Mouse (Mus musculus) midbrain, embryonic 13.5 days (tissue): Measurements from ENCODE around the gene Krt32. TPM values are rescaled to one million over a fixed set of nuclear protein-coding genes. Genes with fewer than 3 reads are reported as not detected.

Experiments used
- ATAC-seq: fragments of 200-750 bp; cut with Nextera tagmentation; 2 replicates; pipeline ENCODE4 v1.8.0; 2017; ENCODE audit warnings: mild to moderate bottlenecking, moderate TSS enrichment, moderate library complexity
- H3K27ac ChIP-seq: fragments of 300-500 bp; sonication (generic); 2 replicates; pipeline ENCODE4 v1.5.1; 2015; ENCODE audit warnings: inconsistent platforms, mild to moderate bottlenecking, moderate library complexity
- H3K27me3 ChIP-seq: fragments of 300-500 bp; sonication (generic); 2 replicates; pipeline ENCODE4 v1.6.1; 2015; ENCODE audit warnings: mild to moderate bottlenecking, inconsistent platforms
- H3K36me3 ChIP-seq: fragments of 300-500 bp; sonication (generic); 2 replicates; pipeline ENCODE4 v1.6.1; 2015; ENCODE audit warnings: mild to moderate bottlenecking, inconsistent platforms
- H3K4me1 ChIP-seq: fragments of 300-500 bp; sonication (generic); replicated peaks from 2 replicates; pipeline ENCODE4 v1.6.1; 2015; ENCODE audit warnings: inconsistent platforms
- H3K4me2 ChIP-seq: fragments of 300-500 bp; sonication (generic); replicated peaks from 2 replicates; pipeline ENCODE4 v1.6.1; 2015; ENCODE audit warnings: moderate library complexity, mild to moderate bottlenecking, inconsistent platforms
- H3K4me3 ChIP-seq: fragments of 300-500 bp; sonication (generic); replicated peaks from 2 replicates; pipeline ENCODE4 v1.5.1; 2015; ENCODE audit warnings: mild to moderate bottlenecking, inconsistent platforms
- H3K9ac ChIP-seq: fragments of 300-500 bp; sonication (generic); replicated peaks from 2 replicates; pipeline ENCODE4 v1.6.1; 2015; ENCODE audit warnings: mild to moderate bottlenecking, inconsistent platforms
- H3K9me3 ChIP-seq: fragments of 300-500 bp; sonication (generic); 2 replicates; pipeline ENCODE4 v1.6.1; 2016; ENCODE audit warnings: mild to moderate bottlenecking, inconsistent platforms
- WGBS: fragments of 180-500 bp; shearing (Covaris S2); methylation state at CpG from one replicate; pipeline ENCODE4 v1.1.7; 2015; 5-methylcytosine and 5-hydroxymethylcytosine counted together
- polyA plus RNA-seq: library from polyadenylated mRNA; unstranded; fragments of >200 nt; fragmentation: Nextera tagmentation; extraction: Ambion mirVana; gene quantifications from 2 replicates; pipeline ENCODE4 v1.2.1, GENCODE M21; 2015

The Krt32 gene
- polyA plus RNA-seq, 1 experiment from 2014 or later: not detected

DNA sequence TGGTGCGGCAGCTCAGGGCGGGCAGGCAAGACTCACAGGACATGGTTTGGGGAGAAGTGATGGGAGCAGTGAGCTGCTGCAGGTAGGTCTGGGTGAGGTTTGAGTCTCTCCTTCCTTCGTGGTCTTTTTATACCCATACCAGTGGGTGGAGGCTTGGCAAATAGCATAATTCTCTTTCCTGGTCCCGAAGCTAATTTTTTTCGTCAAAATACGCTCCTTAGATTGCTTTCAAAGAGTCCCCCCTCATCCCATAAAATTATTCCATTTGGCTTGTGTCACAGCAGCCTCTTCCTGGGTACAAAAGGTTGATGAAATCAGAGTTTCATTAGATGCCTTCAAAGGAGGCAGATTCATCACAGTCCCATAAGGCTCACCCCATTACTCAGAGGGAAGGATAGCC lies 46.6 kb downstream of the Krt32 start, which contains the start of gene Krt34:
Gene Krt34 (minus strand): TSS at position 101 of the 400 bp plus-strand sequence.
- Histone ChIP-seq H3K4me3 (no peak within 1 kb of the TSS), H3K27ac (no peak within 1 kb of the TSS), H3K9ac (no peak within 1 kb of the TSS), H3K36me3 (no peaks in the 10 kb centered on the region), H3K4me1 (no peaks in the 10 kb centered on the region), H3K27me3 (no peaks in the 10 kb centered on the region), H3K9me3 (no peaks in the 10 kb centered on the region), H3K4me2 (no peak within 1 kb of the TSS)
- no peak for ATAC-seq
- WGBS: 90% methylated on average over 6 of the region's 6 CpGs

Other genes starting within 250 kb of the Krt32 start
- gene Krtap4-16, start 236.6 kb downstream of the Krt32 start, polyA plus RNA-seq: not detected in 2 replicates
- not detected in 2 replicates for gene Gm11568, start 230.3 kb downstream of the Krt32 start, polyA plus RNA-seq
- gene Gm11559, start 223.8 kb downstream of the Krt32 start, polyA plus RNA-seq: not detected in 2 replicates
- gene Krtap9-1, start 214.8 kb downstream of the Krt32 start, polyA plus RNA-seq: not detected in 2 replicates
- gene Gm11567, start 209.0 kb downstream of the Krt32 start, polyA plus RNA-seq: not detected in 2 replicates
- gene Krtap31-1, start 180.3 kb downstream of the Krt32 start, polyA plus RNA-seq: not detected in 2 replicates
- not detected in 2 replicates for gene Gm11565, start 173.5 kb downstream of the Krt32 start, polyA plus RNA-seq
- not detected in 2 replicates for gene Krtap31-2, start 151.9 kb downstream of the Krt32 start, polyA plus RNA-seq
- not detected in 2 replicates for gene Krtap9-5, start 139.8 kb downstream of the Krt32 start, polyA plus RNA-seq
- gene Krtap29-1, start 109.2 kb downstream of the Krt32 start, polyA plus RNA-seq: not detected in 2 replicates
- gene Krtap16-1, start 101.6 kb downstream of the Krt32 start, polyA plus RNA-seq: not detected in 2 replicates
- 0.28 and 0.37 TPM in 2 replicates for gene Krtap17-1, start 94.2 kb downstream of the Krt32 start, polyA plus RNA-seq
- gene Krt33a, start 72.0 kb downstream of the Krt32 start, polyA plus RNA-seq: not detected in 2 replicates
- gene Krt33b, start 58.4 kb downstream of the Krt32 start, polyA plus RNA-seq: not detected in 2 replicates
- not detected in 2 replicates for gene Krt34, start 46.7 kb downstream of the Krt32 start, polyA plus RNA-seq
- gene Krt31, start 37.7 kb downstream of the Krt32 start, polyA plus RNA-seq: not detected in 2 replicates
- not detected in 2 replicates for gene Krt35, start 8.0 kb upstream of the Krt32 start, polyA plus RNA-seq
- gene Krt36, start 17.4 kb upstream of the Krt32 start, polyA plus RNA-seq: not detected in 2 replicates
- 0.22 TPM in 1 of 2 replicates, not detected in the other for gene Krt13, start 33.3 kb upstream of the Krt32 start, polyA plus RNA-seq
- gene Krt15, start 47.7 kb upstream of the Krt32 start, polyA plus RNA-seq: 0.41 and 0.98 TPM in 2 replicates
- gene Krt19, start 60.4 kb upstream of the Krt32 start, polyA plus RNA-seq: 0.86 and 1.4 TPM in 2 replicates
- gene Krt9, start 105.0 kb upstream of the Krt32 start, polyA plus RNA-seq: not detected in 2 replicates
- gene Krt14, start 119.3 kb upstream of the Krt32 start, polyA plus RNA-seq: 0.15 and 0.22 TPM in 2 replicates
- gene Krt16, start 160.7 kb upstream of the Krt32 start, polyA plus RNA-seq: not detected in 2 replicates
- gene Krt17, start 172.8 kb upstream of the Krt32 start, polyA plus RNA-seq: not detected in 2 replicates
- gene Krt42, start 181.6 kb upstream of the Krt32 start, polyA plus RNA-seq: not detected in 2 replicates
- 1,443 and 1,564 TPM in 2 replicates for gene Eif1, start 231.7 kb upstream of the Krt32 start, polyA plus RNA-seq
- gene Gast, start 246.2 kb upstream of the Krt32 start, polyA plus RNA-seq: 1.2 and 2.5 TPM in 2 replicates